Mouse (Mus musculus): ENCODE measurements at regions not wholly inside any gene's neighbourhood (a gene's known extent, or its start where the extent isn't known, plus 50 kb on each side); places are given as distances from the start of the nearest gene placed in this dataset.

- TF ChIP-seq CHD2 (IDR thresholded peaks at IDR 0.05; ENCODE audit: low read depth, low read length) (no peak), HCFC1 (IDR thresholded peaks at IDR 0.05; ENCODE audit: borderline replicate concordance, insufficient read depth, low read length) (no peak), ZNF384 (IDR thresholded peaks at IDR 0.05; ENCODE audit: low read depth, low read length) (no peak), ZC3H11A (IDR thresholded peaks at IDR 0.05; ENCODE audit: borderline replicate concordance, low read depth, low read length) (no peak), MAFK (IDR thresholded peaks at IDR 0.05; ENCODE audit: insufficient read depth, low read depth, low read length) (no peak)
Observed at GRCm38 (mm10) chr12:47129821-47130220, 311.1 kb upstream of the Nova1 start.

Measured in ES-E14 (cell line).